Mouse (Mus musculus): ENCODE data around the gene Med20.
"Not testable (repeated sequence)": the region's sequence is repeated elsewhere in the genome, so short reads cannot be mapped to it uniquely, and the experiment has no call there.

- TF ChIP-seq POLR2A (IDR thresholded peaks at IDR 0.05; ENCODE audit: control insufficient read depth in 1 of 2, insufficient read depth in 1 of 2, low read depth in 1 of 2, low read length in 2 of 2, poor library complexity in 1 of 2): peak; percentile 6 to 8; a peak in 2 of 4 replicates
- TF ChIP-seq UBTF (IDR thresholded peaks at IDR 0.05; ENCODE audit: borderline replicate concordance, insufficient read depth, low read depth, low read length); CTCF (IDR thresholded peaks at IDR 0.05 in 2 of 3, conservative IDR thresholded peaks at IDR 0.05 in 1 of 3; ENCODE audit: control insufficient read depth in 1 of 3, insufficient read depth in 1 of 3, low read depth in 2 of 3, low read length in 3 of 3, poor library complexity in 1 of 3, severe bottlenecking in 1 of 3); EP300 (IDR thresholded peaks at IDR 0.05; ENCODE audit: low read depth in 1 of 2, low read length in 2 of 2); GABPA (IDR thresholded peaks at IDR 0.05; ENCODE audit: low read depth, low read length); ZC3H11A (IDR thresholded peaks at IDR 0.05; ENCODE audit: low read depth, low read length); CHD2 (IDR thresholded peaks at IDR 0.05; ENCODE audit: low read length); MEF2A (IDR thresholded peaks at IDR 0.05; ENCODE audit: extremely low read depth, insufficient replicate concordance, low read depth, low read length, poor library complexity, severe bottlenecking); POLR2AphosphoS2 (IDR thresholded peaks at IDR 0.05; ENCODE audit: low read length): not testable (repeated sequence)
Measured at GRCm38 (mm10) chr17:47598580-47599304, 12.6 kb upstream of the Med20 start.
